Mouse (Mus musculus): ENCODE measurements at regions not wholly inside any gene's neighbourhood (a gene's known extent, or its start where the extent isn't known, plus 50 kb on each side); places are given as distances from the start of the nearest gene placed in this dataset.

DNA sequence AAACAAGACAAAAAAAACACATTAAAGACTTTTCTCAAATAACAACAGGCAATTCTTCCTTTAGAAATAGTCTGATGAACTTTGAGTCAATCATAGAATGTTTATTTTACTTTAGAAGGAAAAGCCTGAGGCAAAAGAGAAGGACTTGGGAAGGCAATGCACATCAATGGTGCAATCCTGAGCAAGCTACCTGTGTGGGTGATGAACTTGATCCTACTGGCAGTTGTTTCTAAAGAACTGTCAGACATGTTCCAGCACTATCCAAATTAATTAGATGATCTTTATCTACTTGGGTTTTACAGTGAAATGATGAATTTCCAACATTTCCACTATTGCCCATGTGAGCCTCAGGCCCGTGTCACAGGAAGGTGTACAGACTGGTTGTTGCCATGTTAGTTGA is 87.9 kb upstream of the Etaa1 start:
- Histone ChIP-seq H3K4me1 (replicated peaks; ENCODE audit: control insufficient read depth in 2 of 2, insufficient read depth in 2 of 2, low read length in 1 of 2) (no peaks in the 10 kb centered on the region), H3K9me3 (ENCODE audit: control insufficient read depth, low read length) (no peaks in the 10 kb centered on the region), H3K27me3 (ENCODE audit: control insufficient read depth, insufficient read depth, low read length) (no peaks in the 10 kb centered on the region), H3K4me3 (ENCODE audit: insufficient read depth in 1 of 2, low read depth in 2 of 2, low read length in 2 of 2) (no peak overlapping the region), H3K36me3 (replicated peaks; ENCODE audit: control insufficient read depth, insufficient read depth, low read depth) (no peaks in the 10 kb centered on the region), H3K9ac (replicated peaks) (no peak overlapping the region), H3K4me2 (ENCODE audit: low read depth) (no peak overlapping the region), H3K27ac (no peak overlapping the region)
- TF ChIP-seq CTCF (IDR thresholded peaks at IDR 0.05; ENCODE audit: low read depth) (no peak), EP300 (IDR thresholded peaks at IDR 0.05; ENCODE audit: low read depth) (no peak)
- DNase-seq (ENCODE audit: low read depth in 3 of 3, low spot score in 3 of 3) (no peak), ATAC-seq (ENCODE audit: insufficient read depth) (no peak)
- WGBS (ENCODE audit: insufficient replicate concordance), result 43% methylated on average over 1 of the region's 1 CpGs

- H3K9ac ChIP-seq (replicated peaks), result no peak overlapping the region
- H3K9me3 ChIP-seq (ENCODE audit: control insufficient read depth, low read length), result no peaks in the 10 kb centered on the region
- H3K36me3 ChIP-seq (replicated peaks; ENCODE audit: control insufficient read depth, insufficient read depth, low read depth), result no peaks in the 10 kb centered on the region
- H3K4me3 ChIP-seq (ENCODE audit: insufficient read depth in 1 of 2, low read depth in 2 of 2, low read length in 2 of 2), result no peak overlapping the region
- H3K4me2 ChIP-seq (ENCODE audit: low read depth), result no peak overlapping the region
- no peaks in the 10 kb centered on the region for H3K4me1 ChIP-seq (replicated peaks; ENCODE audit: control insufficient read depth in 2 of 2, insufficient read depth in 2 of 2, low read length in 1 of 2)
- no peak for DNase-seq (ENCODE audit: low read depth in 3 of 3, low spot score in 3 of 3)
- 55% methylated on average over 4 of the region's 4 CpGs for WGBS (ENCODE audit: insufficient replicate concordance)
- ATAC-seq (ENCODE audit: insufficient read depth), result no peak
- no peak for TF ChIP-seq EP300 (IDR thresholded peaks at IDR 0.05; ENCODE audit: low read depth)
- no peak for TF ChIP-seq CTCF (IDR thresholded peaks at IDR 0.05; ENCODE audit: low read depth)
- H3K27ac ChIP-seq, result no peak overlapping the region
- H3K27me3 ChIP-seq (ENCODE audit: control insufficient read depth, insufficient read depth, low read length), result no peaks in the 10 kb centered on the region
Measured at GRCm38 (mm10) chr11:18031049-18031448, 77.4 kb upstream of the Etaa1 start.

DNA sequence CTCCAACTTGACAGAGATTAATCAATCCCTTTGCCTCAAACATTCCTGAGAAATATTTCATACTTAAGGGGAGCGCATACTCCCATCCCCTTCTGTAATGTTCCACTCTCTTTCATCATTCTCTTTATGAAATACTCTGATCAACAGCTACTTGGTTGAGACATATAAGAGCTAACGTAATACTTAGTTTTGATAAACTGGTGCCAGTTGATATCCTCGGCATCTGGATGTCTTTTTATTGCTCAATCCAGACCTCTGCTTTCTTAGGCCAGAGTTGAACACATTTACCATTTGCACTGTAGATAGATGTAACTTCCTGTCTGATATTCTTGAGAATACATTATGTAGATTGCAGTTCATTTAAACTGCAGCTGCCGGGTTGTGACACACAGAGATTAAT is 68.4 kb upstream of the Etaa1 start:
- DNase-seq (ENCODE audit: low read depth in 3 of 3, low spot score in 3 of 3), result no peak

DNA sequence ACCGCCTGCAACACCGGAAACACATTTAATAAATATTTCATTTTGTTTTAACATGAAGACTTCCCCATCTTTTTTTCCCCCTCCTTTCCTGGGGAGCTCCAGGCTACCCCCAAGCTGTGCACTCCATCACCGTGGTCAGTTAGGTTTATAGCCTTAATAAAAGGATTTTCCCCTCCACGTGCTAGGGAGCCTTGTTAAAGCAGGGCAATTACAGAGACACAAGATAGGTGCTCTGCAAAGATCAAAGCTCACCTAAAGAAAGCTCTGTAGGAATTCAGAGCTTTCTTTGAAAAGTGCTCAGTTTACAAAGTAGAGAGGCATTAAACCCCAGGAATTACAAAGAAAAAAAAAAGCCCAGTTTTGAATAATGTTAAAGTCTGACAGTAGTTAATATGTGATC is 61.6 kb upstream of the Etaa1 start:
- no peaks in the 10 kb centered on the region for H3K27me3 ChIP-seq (ENCODE audit: control insufficient read depth, insufficient read depth, low read length)
- WGBS (ENCODE audit: insufficient replicate concordance), result 32% methylated on average over 4 of the region's 4 CpGs
- no peaks in the 10 kb centered on the region for H3K9me3 ChIP-seq (ENCODE audit: control insufficient read depth, low read length)
- no peak for ATAC-seq (ENCODE audit: insufficient read depth)
- H3K4me3 ChIP-seq (ENCODE audit: insufficient read depth in 1 of 2, low read depth in 2 of 2, low read length in 2 of 2), result no peak overlapping the region
- H3K36me3 ChIP-seq (replicated peaks; ENCODE audit: control insufficient read depth, insufficient read depth, low read depth), result no peaks in the 10 kb centered on the region
- no peak for DNase-seq (ENCODE audit: low read depth in 3 of 3, low spot score in 3 of 3)
- H3K4me1 ChIP-seq (replicated peaks; ENCODE audit: control insufficient read depth in 2 of 2, insufficient read depth in 2 of 2, low read length in 1 of 2), result no peaks in the 10 kb centered on the region
- H3K27ac ChIP-seq, result no peak overlapping the region
- TF ChIP-seq EP300 (IDR thresholded peaks at IDR 0.05; ENCODE audit: low read depth) (no peak), CTCF (IDR thresholded peaks at IDR 0.05; ENCODE audit: low read depth) (no peak)
- H3K4me2 ChIP-seq (ENCODE audit: low read depth), result no peak overlapping the region
- no peak overlapping the region for H3K9ac ChIP-seq (replicated peaks)

More for the DNA sequence above, 68.4 kb upstream of the Etaa1 start:
- no peak for ATAC-seq (ENCODE audit: insufficient read depth)
- Histone ChIP-seq H3K4me1 (replicated peaks; ENCODE audit: control insufficient read depth in 2 of 2, insufficient read depth in 2 of 2, low read length in 1 of 2) (no peaks in the 10 kb centered on the region), H3K4me3 (ENCODE audit: insufficient read depth in 1 of 2, low read depth in 2 of 2, low read length in 2 of 2) (no peak overlapping the region), H3K27ac (no peak overlapping the region), H3K9ac (replicated peaks) (no peak overlapping the region), H3K36me3 (replicated peaks; ENCODE audit: control insufficient read depth, insufficient read depth, low read depth) (no peaks in the 10 kb centered on the region), H3K9me3 (ENCODE audit: control insufficient read depth, low read length) (no peaks in the 10 kb centered on the region), H3K27me3 (ENCODE audit: control insufficient read depth, insufficient read depth, low read length) (no peaks in the 10 kb centered on the region), H3K4me2 (ENCODE audit: low read depth) (no peak overlapping the region)
- no peak for TF ChIP-seq EP300 (IDR thresholded peaks at IDR 0.05; ENCODE audit: low read depth)
- TF ChIP-seq CTCF (IDR thresholded peaks at IDR 0.05; ENCODE audit: low read depth), result no peak
- 67% methylated on average over 4 of the region's 4 CpGs for WGBS (ENCODE audit: insufficient replicate concordance)

DNA sequence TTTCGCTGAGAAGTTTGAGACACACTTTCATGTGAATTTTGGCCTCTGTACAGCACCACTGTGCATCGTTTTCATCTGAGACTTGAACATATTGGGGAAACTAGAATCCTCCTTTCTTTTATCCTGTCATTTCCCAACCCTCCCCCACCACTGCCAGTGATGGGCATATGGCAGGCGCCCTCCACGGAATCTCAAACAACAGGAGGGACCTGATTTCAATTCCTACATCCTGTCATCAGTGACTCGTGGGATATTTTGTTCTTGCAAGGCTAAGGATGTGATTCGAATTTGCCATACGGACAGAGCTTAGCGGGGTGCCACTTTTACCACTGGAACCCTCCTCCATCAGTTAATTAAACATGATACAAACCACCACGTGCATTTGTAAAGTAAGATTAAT is 60.9 kb upstream of the Etaa1 start:
- H3K27me3 ChIP-seq (ENCODE audit: control insufficient read depth, insufficient read depth, low read length), result no peaks in the 10 kb centered on the region
- H3K4me2 ChIP-seq (ENCODE audit: low read depth), result no peak overlapping the region
- TF ChIP-seq CTCF (IDR thresholded peaks at IDR 0.05; ENCODE audit: low read depth), result no peak
- TF ChIP-seq EP300 (IDR thresholded peaks at IDR 0.05; ENCODE audit: low read depth), result no peak
- H3K27ac ChIP-seq, result no peak overlapping the region
- no peak overlapping the region for H3K4me3 ChIP-seq (ENCODE audit: insufficient read depth in 1 of 2, low read depth in 2 of 2, low read length in 2 of 2)
- H3K9ac ChIP-seq (replicated peaks), result no peak overlapping the region
- WGBS (ENCODE audit: insufficient replicate concordance), result 25% methylated on average over 9 of the region's 9 CpGs
- H3K4me1 ChIP-seq (replicated peaks; ENCODE audit: control insufficient read depth in 2 of 2, insufficient read depth in 2 of 2, low read length in 1 of 2), result no peaks in the 10 kb centered on the region
- ATAC-seq (ENCODE audit: insufficient read depth) (no peak), DNase-seq (ENCODE audit: low read depth in 3 of 3, low spot score in 3 of 3) (no peak)
- H3K36me3 ChIP-seq (replicated peaks; ENCODE audit: control insufficient read depth, insufficient read depth, low read depth), result no peaks in the 10 kb centered on the region
- H3K9me3 ChIP-seq (ENCODE audit: control insufficient read depth, low read length), result no peaks in the 10 kb centered on the region

All from liver, embryonic 14.5 days (tissue).